Mouse (Mus musculus): Measurements from ENCODE around the gene Krt17. TPM values are rescaled to one million over a fixed set of nuclear protein-coding genes. Genes with fewer than 3 reads are reported as not detected.
"Not testable (repeated sequence)": the region's sequence is repeated elsewhere in the genome, so short reads cannot be mapped to it uniquely, and the experiment has no call there.

The Krt17 gene
- polyA plus RNA-seq (2017; shearing (Covaris generic)): 1 to 10 TPM; 1.7 to 6.4 TPM

- ATAC-seq: no peak
Observed at GRCm38 (mm10) chr11:100260514-100261234, at the start of gene Krt17. Gene Krt17, minus strand, starts transcription at chr11:100261029.

GRCm38 (mm10) chr11:100308672-100309071 is 47.8 kb upstream of the Krt17 start:
- ATAC-seq: not testable (repeated sequence)

GRCm38 (mm10) chr11:100307900-100308299 is 47.1 kb upstream of the Krt17 start:
- no peak for ATAC-seq

- ATAC-seq: no peak
Observed at GRCm38 (mm10) chr11:100301292-100301691, 40.5 kb upstream of the Krt17 start.

GRCm38 (mm10) chr11:100300293-100300692 is 39.5 kb upstream of the Krt17 start:
- ATAC-seq: peak; percentile 53

GRCm38 (mm10) chr11:100298274-100299036 is 37.6 kb upstream of the Krt17 start:
- ATAC-seq: peak; percentile 71

GRCm38 (mm10) chr11:100297801-100298200 is 37.0 kb upstream of the Krt17 start:
- ATAC-seq: peak; percentile 49

GRCm38 (mm10) chr11:100295308-100295707 is 34.5 kb upstream of the Krt17 start:
- peak; percentile 78 for ATAC-seq

GRCm38 (mm10) chr11:100292884-100293283 is 32.1 kb upstream of the Krt17 start:
- no peak for ATAC-seq

GRCm38 (mm10) chr11:100290235-100290634 is 29.4 kb upstream of the Krt17 start:
- ATAC-seq: no peak

GRCm38 (mm10) chr11:100288942-100289341 is 28.1 kb upstream of the Krt17 start:
- ATAC-seq: no peak

- ATAC-seq: no peak
Observed at GRCm38 (mm10) chr11:100287024-100287423, 26.2 kb upstream of the Krt17 start.

- ATAC-seq: no peak
Observed at GRCm38 (mm10) chr11:100284988-100285387, 24.2 kb upstream of the Krt17 start.

GRCm38 (mm10) chr11:100282549-100282948 is 21.7 kb upstream of the Krt17 start:
- no peak for ATAC-seq

- ATAC-seq: no peak
Observed at GRCm38 (mm10) chr11:100281596-100282544, 21.0 kb upstream of the Krt17 start.

GRCm38 (mm10) chr11:100278759-100279158 is 17.9 kb upstream of the Krt17 start:
- no peak for ATAC-seq

- ATAC-seq: no peak
Observed at GRCm38 (mm10) chr11:100277726-100278480, 17.1 kb upstream of the Krt17 start.

- no peak for ATAC-seq
Observed at GRCm38 (mm10) chr11:100275466-100275865, 14.6 kb upstream of the Krt17 start.

- ATAC-seq: no peak
Observed at GRCm38 (mm10) chr11:100274719-100275118, 13.9 kb upstream of the Krt17 start.

GRCm38 (mm10) chr11:100271878-100272277 is 11.0 kb upstream of the Krt17 start:
- no peak for ATAC-seq

- no peak for ATAC-seq
Observed at GRCm38 (mm10) chr11:100269821-100270332, 9.0 kb upstream of the Krt17 start, which contains the start of gene Krt42. Gene Krt42, minus strand, starts transcription at chr11:100269871.

All from CD4-positive, CD25-positive, alpha-beta regulatory T cell, adult 4 months (primary cell).